Mouse (Mus musculus): Measurements from ENCODE around the gene Fgf15. TPM values are rescaled to one million over a fixed set of nuclear protein-coding genes. Genes with fewer than 3 reads are reported as not detected.
"Not testable (repeated sequence)": the region's sequence is repeated elsewhere in the genome, so short reads cannot be mapped to it uniquely, and the experiment has no call there.

Fgf15 gene
- polyA plus RNA-seq, 1 experiment: 2.6 TPM

GRCm38 (mm10) chr7:144898506-144898905 is 2.2 kb downstream of the Fgf15 start:
- H3K36me3 ChIP-seq (ENCODE audit: control insufficient read depth, insufficient read depth, low read length): no peaks in the 10 kb centered on the region
- peaks cover 38% of the 10 kb centered on the region for H3K27me3 ChIP-seq (ENCODE audit: control insufficient read depth, insufficient read depth, low read length)
- H3K4me3 ChIP-seq (ENCODE audit: low read depth, low read length): no peak overlapping the region
- H3K27ac ChIP-seq (ENCODE audit: insufficient read depth, low read depth, low read length): no peak overlapping the region
- H3K4me1 ChIP-seq (ENCODE audit: control insufficient read depth, insufficient read depth, insufficient read length, low read length): peaks cover 15% of the 10 kb centered on the region
- TF ChIP-seq POLR2A (IDR thresholded peaks at IDR 0.05; ENCODE audit: low read depth, low read length) (no peak), CTCF (IDR thresholded peaks at IDR 0.05; ENCODE audit: extremely low read depth, insufficient read length, insufficient replicate concordance, low read depth, low read length) (no peak)
- 77% methylated on average over 6 of the region's 6 CpGs for WGBS

GRCm38 (mm10) chr7:144905514-144905913 is 9.2 kb downstream of the Fgf15 start:
- not testable (repeated sequence) for H3K36me3 ChIP-seq (ENCODE audit: control insufficient read depth, insufficient read depth, low read length); H3K4me1 ChIP-seq (ENCODE audit: control insufficient read depth, insufficient read depth, insufficient read length, low read length); H3K4me3 ChIP-seq (ENCODE audit: low read depth, low read length); H3K27me3 ChIP-seq (ENCODE audit: control insufficient read depth, insufficient read depth, low read length); H3K27ac ChIP-seq (ENCODE audit: insufficient read depth, low read depth, low read length)
- 91% methylated on average over 3 of the region's 3 CpGs for WGBS

GRCm38 (mm10) chr7:144906708-144907397 is 10.5 kb downstream of the Fgf15 start:
- no peak for TF ChIP-seq POLR2A (IDR thresholded peaks at IDR 0.05; ENCODE audit: low read depth, low read length)
- TF ChIP-seq CTCF (IDR thresholded peaks at IDR 0.05; ENCODE audit: extremely low read depth, insufficient read length, insufficient replicate concordance, low read depth, low read length): peak; percentile 78
- peaks cover 3% of the 10 kb centered on the region; the same call in 1 of the 2 replicates for H3K27me3 ChIP-seq (ENCODE audit: control insufficient read depth, insufficient read depth, low read length)
- no peak overlapping the region for H3K4me3 ChIP-seq (ENCODE audit: low read depth, low read length)
- 11% methylated on average over 28 of the region's 28 CpGs for WGBS
- no peaks in the 10 kb centered on the region for H3K4me1 ChIP-seq (ENCODE audit: control insufficient read depth, insufficient read depth, insufficient read length, low read length)
- H3K27ac ChIP-seq (ENCODE audit: insufficient read depth, low read depth, low read length): no peak overlapping the region
- no peaks in the 10 kb centered on the region for H3K36me3 ChIP-seq (ENCODE audit: control insufficient read depth, insufficient read depth, low read length)

DNA sequence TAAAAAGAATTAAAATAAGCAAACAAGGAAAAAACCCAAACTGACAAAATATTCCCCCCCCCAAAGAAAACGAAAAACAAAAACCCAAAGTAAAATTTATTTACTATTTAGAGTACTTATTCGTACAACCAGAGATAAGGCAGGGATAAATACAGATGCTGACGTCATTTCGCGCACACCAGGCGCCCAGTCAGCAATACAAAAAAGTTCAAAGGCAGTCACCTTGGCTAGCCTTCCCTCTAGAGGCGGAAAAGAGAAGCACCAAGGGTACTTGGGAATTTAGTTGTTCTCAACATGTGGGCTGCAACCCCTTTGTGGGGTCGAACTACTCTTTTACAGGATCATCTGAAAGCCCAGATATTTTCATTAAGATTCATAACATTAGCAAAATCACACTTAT is 11.5 kb downstream of the Fgf15 start:
- TF ChIP-seq CTCF (IDR thresholded peaks at IDR 0.05; ENCODE audit: extremely low read depth, insufficient read length, insufficient replicate concordance, low read depth, low read length) (peak; percentile 27; the same call in 1 of the 2 replicates), POLR2A (IDR thresholded peaks at IDR 0.05; ENCODE audit: low read depth, low read length) (no peak)
- Histone ChIP-seq H3K4me1 (ENCODE audit: control insufficient read depth, insufficient read depth, insufficient read length, low read length) (no peaks in the 10 kb centered on the region), H3K27me3 (ENCODE audit: control insufficient read depth, insufficient read depth, low read length) (peaks cover 3% of the 10 kb centered on the region; the same call in 1 of the 2 replicates), H3K4me3 (ENCODE audit: low read depth, low read length) (no peak overlapping the region), H3K36me3 (ENCODE audit: control insufficient read depth, insufficient read depth, low read length) (no peaks in the 10 kb centered on the region), H3K27ac (ENCODE audit: insufficient read depth, low read depth, low read length) (no peak overlapping the region)
- 7% methylated on average over 8 of the region's 8 CpGs for WGBS

DNA sequence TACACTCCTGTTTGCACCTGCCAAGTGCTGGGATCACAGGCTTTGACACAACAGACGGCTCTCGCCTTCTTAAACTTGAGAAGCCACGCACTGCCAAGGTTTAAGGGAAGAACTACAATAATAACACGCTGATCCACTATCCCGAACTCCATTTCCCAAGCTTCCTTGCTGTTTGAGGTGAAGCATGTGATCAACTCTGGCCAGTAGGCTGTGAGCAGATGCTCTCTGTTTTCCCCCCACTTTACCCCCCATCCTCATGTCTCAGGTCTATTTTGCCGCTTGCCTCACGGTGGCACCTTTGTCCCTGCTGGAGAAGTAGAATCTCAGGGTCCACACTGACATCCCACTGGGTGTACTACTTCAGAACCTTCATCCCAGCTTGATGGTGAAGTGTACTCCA is 12.4 kb downstream of the Fgf15 start:
- Histone ChIP-seq H3K36me3 (ENCODE audit: control insufficient read depth, insufficient read depth, low read length) (no peaks in the 10 kb centered on the region), H3K4me1 (ENCODE audit: control insufficient read depth, insufficient read depth, insufficient read length, low read length) (no peaks in the 10 kb centered on the region), H3K27me3 (ENCODE audit: control insufficient read depth, insufficient read depth, low read length) (peaks cover 3% of the 10 kb centered on the region; the same call in 1 of the 2 replicates), H3K27ac (ENCODE audit: insufficient read depth, low read depth, low read length) (no peak overlapping the region), H3K4me3 (ENCODE audit: low read depth, low read length) (no peak overlapping the region)
- WGBS: 39% methylated on average over 7 of the region's 7 CpGs
- TF ChIP-seq CTCF (IDR thresholded peaks at IDR 0.05; ENCODE audit: extremely low read depth, insufficient read length, insufficient replicate concordance, low read depth, low read length) (no peak), POLR2A (IDR thresholded peaks at IDR 0.05; ENCODE audit: low read depth, low read length) (no peak)

DNA sequence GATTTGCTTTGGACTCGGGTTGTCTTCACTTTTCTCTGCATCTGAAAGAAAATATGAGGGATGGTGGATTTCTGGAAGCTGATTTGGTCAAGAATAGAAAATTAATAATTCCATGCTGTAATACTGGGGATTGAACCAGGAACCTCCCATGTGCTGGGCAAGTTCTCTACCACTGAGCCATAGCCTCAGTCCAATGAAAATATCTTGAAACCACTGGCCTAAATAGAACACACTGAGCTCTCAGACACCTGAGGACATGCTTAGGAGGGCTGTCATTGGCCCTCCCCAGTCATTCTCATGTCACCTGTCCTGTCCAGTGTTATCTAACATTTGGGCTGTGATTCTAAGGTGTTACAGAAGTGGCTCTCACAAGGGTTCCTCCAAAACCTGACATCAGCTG is 14.8 kb downstream of the Fgf15 start:
- 76% methylated on average over 1 of the region's 1 CpGs for WGBS
- TF ChIP-seq POLR2A (IDR thresholded peaks at IDR 0.05; ENCODE audit: low read depth, low read length): no peak
- no peak for TF ChIP-seq CTCF (IDR thresholded peaks at IDR 0.05; ENCODE audit: extremely low read depth, insufficient read length, insufficient replicate concordance, low read depth, low read length)
- Histone ChIP-seq H3K4me3 (ENCODE audit: low read depth, low read length) (no peak overlapping the region), H3K27ac (ENCODE audit: insufficient read depth, low read depth, low read length) (no peak overlapping the region), H3K27me3 (ENCODE audit: control insufficient read depth, insufficient read depth, low read length) (no peaks in the 10 kb centered on the region), H3K4me1 (ENCODE audit: control insufficient read depth, insufficient read depth, insufficient read length, low read length) (peaks cover 8% of the 10 kb centered on the region), H3K36me3 (ENCODE audit: control insufficient read depth, insufficient read depth, low read length) (no peaks in the 10 kb centered on the region)

- H3K27ac ChIP-seq (ENCODE audit: insufficient read depth, low read depth, low read length): no peak overlapping the region
- H3K36me3 ChIP-seq (ENCODE audit: control insufficient read depth, insufficient read depth, low read length): peaks cover 7% of the 10 kb centered on the region; the same call in 1 of the 2 replicates
- 84% methylated on average over 4 of the region's 4 CpGs for WGBS
- TF ChIP-seq POLR2A (IDR thresholded peaks at IDR 0.05; ENCODE audit: low read depth, low read length) (no peak), CTCF (IDR thresholded peaks at IDR 0.05; ENCODE audit: extremely low read depth, insufficient read length, insufficient replicate concordance, low read depth, low read length) (no peak)
- H3K4me3 ChIP-seq (ENCODE audit: low read depth, low read length): no peak overlapping the region
- peaks cover 9% of the 10 kb centered on the region for H3K4me1 ChIP-seq (ENCODE audit: control insufficient read depth, insufficient read depth, insufficient read length, low read length)
- no peaks in the 10 kb centered on the region for H3K27me3 ChIP-seq (ENCODE audit: control insufficient read depth, insufficient read depth, low read length)
Measured at GRCm38 (mm10) chr7:144912897-144913296, 16.6 kb downstream of the Fgf15 start.
